Mouse (Mus musculus) 3134 (cell line): ENCODE measurements around the gene Mgrn1.

Experiments used
- DNase-seq: peaks from one replicate; pipeline ENCODE4 v3.0.0-alpha.2; 2011; ENCODE audit warnings: low spot score; ENCODE audit not compliant: insufficient read length; ENCODE audit errors: extremely low read depth

Gene Mgrn1

GRCm38 (mm10) chr16:4906559-4906958 lies 20.5 kb downstream of the Mgrn1 start:
- no peak for DNase-seq

- no peak for DNase-seq
Measured at GRCm38 (mm10) chr16:4907386-4907785, 21.3 kb downstream of the Mgrn1 start.

GRCm38 (mm10) chr16:4907972-4908371 lies 21.9 kb downstream of the Mgrn1 start:
- no peak for DNase-seq

- DNase-seq: no peak
Measured at GRCm38 (mm10) chr16:4909745-4910144, 23.7 kb downstream of the Mgrn1 start.

- no peak for DNase-seq
Measured at GRCm38 (mm10) chr16:4910758-4911157, 24.7 kb downstream of the Mgrn1 start.

GRCm38 (mm10) chr16:4912074-4912648 lies 26.1 kb downstream of the Mgrn1 start:
- no peak for DNase-seq

- peak; percentile 71 for DNase-seq
Measured at GRCm38 (mm10) chr16:4912907-4913782, 27.1 kb downstream of the Mgrn1 start.

- peak; percentile 72 for DNase-seq
Measured at GRCm38 (mm10) chr16:4913783-4914735, 28.0 kb downstream of the Mgrn1 start.

- DNase-seq: no peak
Measured at GRCm38 (mm10) chr16:4915931-4916330, 29.9 kb downstream of the Mgrn1 start.

GRCm38 (mm10) chr16:4916608-4917007 lies 30.6 kb downstream of the Mgrn1 start:
- no peak for DNase-seq

GRCm38 (mm10) chr16:4920556-4920955 lies 34.5 kb downstream of the Mgrn1 start:
- no peak for DNase-seq

GRCm38 (mm10) chr16:4922481-4922880 lies 36.4 kb downstream of the Mgrn1 start:
- no peak for DNase-seq

GRCm38 (mm10) chr16:4923996-4924395 lies 37.9 kb downstream of the Mgrn1 start:
- DNase-seq: no peak

GRCm38 (mm10) chr16:4927967-4928366 lies 41.9 kb downstream of the Mgrn1 start:
- no peak for DNase-seq

GRCm38 (mm10) chr16:4928474-4928873 lies 42.4 kb downstream of the Mgrn1 start:
- no peak for DNase-seq

GRCm38 (mm10) chr16:4932429-4932828 lies 46.4 kb downstream of the Mgrn1 start:
- DNase-seq: no peak

GRCm38 (mm10) chr16:4935430-4935829 lies 49.4 kb downstream of the Mgrn1 start:
- no peak for DNase-seq

- DNase-seq: no peak
Measured at GRCm38 (mm10) chr16:4935931-4936703, 50.1 kb downstream of the Mgrn1 start.

GRCm38 (mm10) chr16:4937351-4938190 lies 51.5 kb downstream of the Mgrn1 start:
- no peak for DNase-seq
